Comparison of ENCODE assay signal across 19 mouse cellular contexts in the genomic region with DNA sequence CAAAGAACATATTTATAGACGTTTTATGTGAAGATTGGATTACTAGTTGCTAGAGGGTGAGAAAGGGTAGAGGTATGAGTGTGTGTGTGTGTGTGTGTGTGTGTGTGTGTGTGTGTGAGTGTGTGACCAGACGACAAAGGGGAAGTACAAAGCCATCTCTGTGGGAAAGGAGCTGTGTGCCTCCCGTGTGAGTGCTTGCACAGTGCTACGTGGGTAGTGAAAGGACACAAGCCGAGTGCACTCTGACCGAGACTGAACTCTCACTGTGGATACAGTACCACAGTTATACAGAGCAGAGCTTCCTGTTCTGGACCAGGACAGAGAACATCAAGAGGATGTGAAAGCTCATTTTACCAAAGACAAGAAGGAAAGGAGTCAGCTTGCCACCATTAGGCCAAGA. TPM values are rescaled to one million over a fixed set of nuclear protein-coding genes. Genes with fewer than 3 reads are reported as not detected.
A peak's percentile ranks its signal among the peaks of the same experiment; 100 is the strongest.
DNase-seq lines count a peak whose midpoint lies in the region; ATAC-seq and TF ChIP-seq lines count a peak whose summit lies in the region.
"Had no signal": no experiment of that assay in that cellular context is flagged by ENCODE, and none has a peak within 500 bp of the region (broad histone marks: within the 10 kb centered on the region; RNA-seq: fewer than 3 reads in every experiment).

No protein-coding gene starts in this region.

- no peak for TF ChIP-seq CTCF in MEL (IDR thresholded peaks at IDR 0.05 in 2 of 3, conservative IDR thresholded peaks at IDR 0.05 in 1 of 3; ENCODE audit: control insufficient read depth in 1 of 3, insufficient read depth in 1 of 3, low read depth in 2 of 3, low read length in 3 of 3, poor library complexity in 1 of 3, severe bottlenecking in 1 of 3)

- no peak for TF ChIP-seq RAD21 in MEL (IDR thresholded peaks at IDR 0.05; ENCODE audit: low read depth, low read length)

- 79% methylated on average over 6 of the region's 6 CpGs for WGBS in midbrain, embryonic 11.5 days
- 87% methylated on average over 6 of the region's 6 CpGs for WGBS in forebrain, embryonic 16.5 days
- WGBS in neural tube, embryonic 15.5 days = 78% methylated on average over 6 of the region's 6 CpGs

- H3K4me2 ChIP-seq in midbrain, embryonic 11.5 days = no peak overlapping the region
- no peak overlapping the region for H3K4me2 ChIP-seq in forebrain, embryonic 16.5 days (ENCODE audit: low read length)
- no peak overlapping the region for H3K4me2 ChIP-seq in neural tube, embryonic 15.5 days
- H3K4me2 ChIP-seq: forebrain, embryonic 12.5 days; limb, embryonic 13.5 days; lung, embryonic 15.5 days; neural tube, embryonic 12.5 days had no signal

- no peaks in the 10 kb centered on the region for H3K79me2 ChIP-seq in MEL (ENCODE audit: control insufficient read depth, insufficient read depth, low read length, poor library complexity)

- peaks cover 0 to 2% of the 10 kb centered on the region in 2 experiments; a peak in 1 of 4 replicates for H3K4me1 ChIP-seq in MEL (ENCODE audit: control insufficient read depth in 1 of 2, insufficient read depth in 2 of 2, low read length in 2 of 2)
- H3K4me1 ChIP-seq in midbrain, embryonic 11.5 days (ENCODE audit: control insufficient read depth, insufficient read depth, low read length) = no peaks in the 10 kb centered on the region
- no peaks in the 10 kb centered on the region for H3K4me1 ChIP-seq in forebrain, embryonic 16.5 days (replicated peaks; ENCODE audit: control insufficient read depth, insufficient read depth, low read length)
- H3K4me1 ChIP-seq in neural tube, embryonic 15.5 days = peaks cover 4% of the 10 kb centered on the region; the same call in 1 of the 2 replicates
- H3K4me1 ChIP-seq: lung, embryonic 15.5 days; neural tube, embryonic 12.5 days had no signal

- no peak for TF ChIP-seq POLR2A in MEL (IDR thresholded peaks at IDR 0.05; ENCODE audit: control insufficient read depth in 1 of 2, insufficient read depth in 1 of 2, low read depth in 1 of 2, low read length in 2 of 2, poor library complexity in 1 of 2)

- peak; percentile 33 for DNase-seq in lung, postnatal 25 days (ENCODE audit: low spot score)
- no peak for DNase-seq in lung, postnatal 10 days
- peak; percentile 34 for DNase-seq in MEL (ENCODE audit: low read depth, low spot score)
- no peak for DNase-seq in midbrain, embryonic 11.5 days (ENCODE audit: low spot score, missing footprints)
- DNase-seq: adrenal gland, postnatal 36 days; cerebellum, adult 2 months; cerebellum, postnatal 36 days; gastrocnemius, postnatal 14 days; thymus, adult 18-20 months had no signal

- H3K27ac ChIP-seq in MEL (ENCODE audit: control insufficient read depth, low read depth, low read length) = no peak overlapping the region
- H3K27ac ChIP-seq in midbrain, embryonic 11.5 days (ENCODE audit: low read depth, low read length) = no peak overlapping the region
- no peak overlapping the region for H3K27ac ChIP-seq in forebrain, embryonic 16.5 days (ENCODE audit: low read length)
- no peak overlapping the region for H3K27ac ChIP-seq in neural tube, embryonic 15.5 days (replicated peaks)
- H3K27ac ChIP-seq: forebrain, embryonic 12.5 days; limb, embryonic 13.5 days; lung, embryonic 15.5 days; midbrain, embryonic 10.5 days; neural tube, embryonic 12.5 days had no signal

- peak; percentile 65 to 66 for ATAC-seq in hematopoietic stem cell, adult 5-6 weeks (replicated peaks in 1 of 2; ENCODE audit: insufficient read depth in 1 of 2, low FRiP score in 2 of 2, low TSS enrichment in 1 of 2, low read depth in 1 of 2, poor library complexity in 2 of 2, severe bottlenecking in 2 of 2)
- peak; percentile 66 for ATAC-seq in neutrophil, adult 5-6 weeks (ENCODE audit: extremely low read depth, insufficient number of reproducible peaks, low FRiP score, poor library complexity, severe bottlenecking)
- ATAC-seq in midbrain, embryonic 11.5 days (ENCODE audit: low FRiP score) = no peak
- no peak for ATAC-seq in forebrain, embryonic 16.5 days
- ATAC-seq in neural tube, embryonic 15.5 days (ENCODE audit: low FRiP score) = no peak

- no peaks in the 10 kb centered on the region for H3K27me3 ChIP-seq in MEL (ENCODE audit: control insufficient read depth in 1 of 2, insufficient read depth in 2 of 2, low read length in 2 of 2)
- peaks cover 3% of the 10 kb centered on the region for H3K27me3 ChIP-seq in midbrain, embryonic 11.5 days (ENCODE audit: control insufficient read depth, insufficient read depth, low read length)
- peaks cover 10% of the 10 kb centered on the region for H3K27me3 ChIP-seq in forebrain, embryonic 16.5 days (replicated peaks; ENCODE audit: control insufficient read depth, insufficient read depth, low read length)
- peaks cover 12% of the 10 kb centered on the region for H3K27me3 ChIP-seq in neural tube, embryonic 15.5 days (replicated peaks)

- no peaks in the 10 kb centered on the region for H3K9me3 ChIP-seq in MEL (replicated peaks; ENCODE audit: insufficient read depth, low read length)
- no peaks in the 10 kb centered on the region for H3K9me3 ChIP-seq in midbrain, embryonic 11.5 days (ENCODE audit: control insufficient read depth, low read length)
- no peaks in the 10 kb centered on the region for H3K9me3 ChIP-seq in forebrain, embryonic 16.5 days (ENCODE audit: control insufficient read depth, low read length)
- H3K9me3 ChIP-seq in neural tube, embryonic 15.5 days (replicated peaks) = no peaks in the 10 kb centered on the region
- H3K9me3 ChIP-seq: forebrain, embryonic 12.5 days; G1E; limb, embryonic 13.5 days; lung, embryonic 15.5 days; midbrain, embryonic 10.5 days; neural tube, embryonic 12.5 days had no signal

- TF ChIP-seq EP300 in MEL (IDR thresholded peaks at IDR 0.05; ENCODE audit: low read depth in 1 of 2, low read length in 2 of 2) = no peak

- no peaks in the 10 kb centered on the region for H3K36me3 ChIP-seq in MEL (ENCODE audit: control insufficient read depth in 1 of 2, insufficient read depth in 2 of 2, low read length in 2 of 2)
- no peaks in the 10 kb centered on the region for H3K36me3 ChIP-seq in midbrain, embryonic 11.5 days (ENCODE audit: control insufficient read depth, insufficient read depth, low read length)
- no peaks in the 10 kb centered on the region for H3K36me3 ChIP-seq in forebrain, embryonic 16.5 days (ENCODE audit: control insufficient read depth, insufficient read depth)
- no peaks in the 10 kb centered on the region for H3K36me3 ChIP-seq in neural tube, embryonic 15.5 days
- H3K36me3 ChIP-seq: forebrain, embryonic 12.5 days; G1E; limb, embryonic 13.5 days; lung, embryonic 15.5 days; midbrain, embryonic 10.5 days; neural tube, embryonic 12.5 days had no signal

- H3K9ac ChIP-seq in MEL (ENCODE audit: control insufficient read depth, low read depth, low read length, poor library complexity, severe bottlenecking) = no peak overlapping the region
- no peak overlapping the region for H3K9ac ChIP-seq in midbrain, embryonic 11.5 days (ENCODE audit: low read length)
- H3K9ac ChIP-seq in forebrain, embryonic 16.5 days (replicated peaks; ENCODE audit: low read depth, low read length) = no peak overlapping the region
- H3K9ac ChIP-seq in neural tube, embryonic 15.5 days (replicated peaks) = no peak overlapping the region
- H3K9ac ChIP-seq: forebrain, embryonic 12.5 days; limb, embryonic 13.5 days; lung, embryonic 15.5 days; neural tube, embryonic 12.5 days had no signal

- no peak overlapping the region for H3K4me3 ChIP-seq in MEL (ENCODE audit: control insufficient read depth in 1 of 2, insufficient read depth in 1 of 2, low read depth in 2 of 2, low read length in 2 of 2)
- H3K4me3 ChIP-seq in midbrain, embryonic 11.5 days (ENCODE audit: low read depth, low read length) = no peak overlapping the region
- H3K4me3 ChIP-seq in forebrain, embryonic 16.5 days (replicated peaks; ENCODE audit: low read length) = no peak overlapping the region
- H3K4me3 ChIP-seq in neural tube, embryonic 15.5 days (replicated peaks) = no peak overlapping the region
- H3K4me3 ChIP-seq: forebrain, embryonic 12.5 days; limb, embryonic 13.5 days; lung, embryonic 15.5 days; midbrain, embryonic 10.5 days; neural tube, embryonic 12.5 days had no signal

TF ChIP-seq in MEL, 35 proteins besides CTCF, POLR2A, EP300 and RAD21:
- TF ChIP-seq POLR2AphosphoS2 (IDR thresholded peaks at IDR 0.05; ENCODE audit: low read length) (no peak), MYC (IDR thresholded peaks at IDR 0.05; ENCODE audit: low read depth, low read length) (no peak)

RNA-seq across cellular contexts. Expression of a gene that starts 6.4 kb away (rescaled TPM):
- total RNA-seq in MEL (2012; rRNA removed) = 5.7 and 7.8 TPM in 2 replicates
- polyA plus RNA-seq in MEL (2012; ENCODE audit: insufficient read depth in 1 of 2, insufficient read length in 2 of 2, low read depth in 1 of 2, low replicate concordance in 2 of 2, missing spikeins in 1 of 2) = 10 to 100 TPM in 1 of 2 experiments, not detected in 1; 18.5 TPM
- 2.6 and 10.0 TPM in 2 replicates for total RNA-seq in hematopoietic stem cell, adult 5-6 weeks (2017)
- 216 and 259 TPM in 2 replicates for total RNA-seq in neutrophil, adult 5-6 weeks (2017)
- 0.75 and 1.5 TPM in 2 replicates for polyA plus RNA-seq in midbrain, embryonic 11.5 days (2014; fragmentation: Nextera tagmentation; extraction: Ambion mirVana)
- polyA plus RNA-seq in forebrain, embryonic 16.5 days (2015; fragmentation: Nextera tagmentation; extraction: Ambion mirVana) = 3.0 and 5.0 TPM in 2 replicates
- 8.1 and 9.5 TPM in 2 replicates for polyA plus RNA-seq in neural tube, embryonic 15.5 days (2015; fragmentation: Nextera tagmentation; extraction: Ambion mirVana)

RNA-seq across cellular contexts. Expression of a gene that starts 14.4 kb away (rescaled TPM):
- total RNA-seq in MEL (2012; rRNA removed) = 9.3 and 10.7 TPM in 2 replicates
- polyA plus RNA-seq in MEL (2012; ENCODE audit: insufficient read depth in 1 of 2, insufficient read length in 2 of 2, low read depth in 1 of 2, low replicate concordance in 2 of 2, missing spikeins in 1 of 2) = 10 to 100 TPM in 1 of 2 experiments, not detected in 1; 15.6 TPM
- 11.7 and 19.3 TPM in 2 replicates for total RNA-seq in hematopoietic stem cell, adult 5-6 weeks (2017)
- total RNA-seq in neutrophil, adult 5-6 weeks (2017) = 7.6 and 9.8 TPM in 2 replicates
- polyA plus RNA-seq in midbrain, embryonic 11.5 days (2014; fragmentation: Nextera tagmentation; extraction: Ambion mirVana) = 32.3 and 36.5 TPM in 2 replicates
- 33.7 and 36.0 TPM in 2 replicates for polyA plus RNA-seq in forebrain, embryonic 16.5 days (2015; fragmentation: Nextera tagmentation; extraction: Ambion mirVana)
- 48.5 and 51.5 TPM in 2 replicates for polyA plus RNA-seq in neural tube, embryonic 15.5 days (2015; fragmentation: Nextera tagmentation; extraction: Ambion mirVana)

RNA-seq across cellular contexts. Expression of a gene that starts 45.9 kb away (rescaled TPM):
- 84.8 and 165 TPM in 2 replicates for total RNA-seq in MEL (2012; rRNA removed)
- 100 to 1,000 TPM in 1 of 2 experiments, not detected in 1; 267 TPM for polyA plus RNA-seq in MEL (2012; ENCODE audit: insufficient read depth in 1 of 2, insufficient read length in 2 of 2, low read depth in 1 of 2, low replicate concordance in 2 of 2, missing spikeins in 1 of 2)
- 42.1 and 65.3 TPM in 2 replicates for total RNA-seq in hematopoietic stem cell, adult 5-6 weeks (2017)
- total RNA-seq in neutrophil, adult 5-6 weeks (2017) = 37.7 and 41.0 TPM in 2 replicates
- 96.9 and 103 TPM in 2 replicates for polyA plus RNA-seq in midbrain, embryonic 11.5 days (2014; fragmentation: Nextera tagmentation; extraction: Ambion mirVana)
- 109 and 117 TPM in 2 replicates for polyA plus RNA-seq in forebrain, embryonic 16.5 days (2015; fragmentation: Nextera tagmentation; extraction: Ambion mirVana)
- 112 and 133 TPM in 2 replicates for polyA plus RNA-seq in neural tube, embryonic 15.5 days (2015; fragmentation: Nextera tagmentation; extraction: Ambion mirVana)

Comparison
In these comparisons a context has a peak if more than half of its experiments do, and no peak if none do; other contexts are left out.
1. DNase-seq: peak in lung, postnatal 25 days (single experiment) and MEL (single experiment); none in lung, postnatal 10 days (single experiment) and midbrain, embryonic 11.5 days (single experiment).
2. ATAC-seq: peak in hematopoietic stem cell, adult 5-6 weeks (2 of 2) and neutrophil, adult 5-6 weeks (single experiment); none in midbrain, embryonic 11.5 days (single experiment), forebrain, embryonic 16.5 days (single experiment) and neural tube, embryonic 15.5 days (single experiment).